Mouse (Mus musculus) hindbrain, embryonic 15.5 days (tissue): ENCODE measurements around the gene Sds. TPM values are rescaled to one million over a fixed set of nuclear protein-coding genes. Genes with fewer than 3 reads are reported as not detected.

Source experiments
- ATAC-seq: fragments of 200-750 bp; cut with Nextera tagmentation; 2 replicates; pipeline ENCODE4 v1.8.0; 2017; ENCODE audit warnings: low read depth, moderate number of reproducible peaks, moderate TSS enrichment; ENCODE audit not compliant: low FRiP score
- H3K27ac ChIP-seq: fragments of 300-500 bp; sonication (generic); replicated peaks from 2 replicates; pipeline ENCODE4 v1.5.1; 2015; ENCODE audit warnings: mild to moderate bottlenecking, inconsistent platforms
- H3K27me3 ChIP-seq: fragments of 300-500 bp; sonication (generic); 2 replicates; pipeline ENCODE4 v1.6.1; 2015; ENCODE audit warnings: control low read depth, inconsistent platforms
- H3K36me3 ChIP-seq: fragments of 300-500 bp; sonication (generic); 2 replicates; pipeline ENCODE4 v1.6.1; 2015; ENCODE audit warnings: control low read depth, inconsistent platforms
- H3K4me1 ChIP-seq: fragments of 300-500 bp; sonication (generic); replicated peaks from 2 replicates; pipeline ENCODE4 v1.6.1; 2015; ENCODE audit warnings: control low read depth, inconsistent platforms
- H3K4me2 ChIP-seq: fragments of 300-500 bp; sonication (generic); 2 replicates; pipeline ENCODE4 v1.6.1; 2015; ENCODE audit warnings: moderate library complexity, mild to moderate bottlenecking, inconsistent platforms
- H3K4me3 ChIP-seq: fragments of 300-500 bp; sonication (generic); 2 replicates; pipeline ENCODE4 v1.5.1; 2015; ENCODE audit warnings: mild to moderate bottlenecking, inconsistent platforms
- H3K9ac ChIP-seq: fragments of 300-500 bp; sonication (generic); 2 replicates; pipeline ENCODE4 v1.6.1; 2015; ENCODE audit warnings: inconsistent platforms
- H3K9me3 ChIP-seq: fragments of 300-500 bp; sonication (generic); 2 replicates; pipeline ENCODE4 v1.6.1; 2016; ENCODE audit warnings: control low read depth, inconsistent platforms
- WGBS: fragments of 180-500 bp; shearing (Covaris S2); methylation state at CpG from one replicate; pipeline ENCODE4 v1.1.7; 2015; 5-methylcytosine and 5-hydroxymethylcytosine counted together
- polyA plus RNA-seq: library from polyadenylated mRNA; unstranded; fragments of >200 nt; fragmentation: Nextera tagmentation; extraction: Ambion mirVana; gene quantifications from 2 replicates; pipeline ENCODE4 v1.2.1, GENCODE M21; 2015

Gene Sds
- polyA plus RNA-seq, 1 experiment from 2014 or later, result not detected

DNA sequence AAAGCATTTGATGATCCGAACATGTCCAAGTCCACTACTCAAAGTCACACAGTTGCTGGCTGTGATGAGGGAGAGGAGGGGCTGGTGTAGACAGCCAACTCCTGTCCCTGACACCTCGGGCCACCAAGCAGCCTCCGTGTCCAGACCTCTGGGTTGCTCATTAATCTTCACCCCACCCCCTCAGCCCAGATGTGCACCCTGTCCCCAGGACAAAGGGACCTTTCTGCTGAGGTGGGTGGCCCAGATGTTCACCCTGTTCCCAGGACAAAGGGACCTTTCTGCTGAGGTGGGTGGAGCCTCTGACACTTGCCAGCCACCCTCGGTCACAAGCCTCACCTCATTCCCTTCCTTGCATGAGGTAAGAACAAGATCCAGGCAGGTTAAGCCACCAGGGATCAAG, 4.8 kb upstream of the Sds start:
- Histone ChIP-seq H3K27ac (no peak overlapping the region), H3K4me3 (no peak overlapping the region), H3K9ac (no peak overlapping the region), H3K4me1 (0 out of 2 replicates have a peak, but pooled peaks cover 3% of the 10 kb centered on the region), H3K27me3 (0 out of 2 replicates have a peak, but pooled peaks cover 3% of the 10 kb centered on the region), H3K36me3 (no peaks in the 10 kb centered on the region), H3K4me2 (no peak overlapping the region), H3K9me3 (no peaks in the 10 kb centered on the region)
- no peak for ATAC-seq
- 47% methylated on average over 4 of the region's 4 CpGs for WGBS

DNA sequence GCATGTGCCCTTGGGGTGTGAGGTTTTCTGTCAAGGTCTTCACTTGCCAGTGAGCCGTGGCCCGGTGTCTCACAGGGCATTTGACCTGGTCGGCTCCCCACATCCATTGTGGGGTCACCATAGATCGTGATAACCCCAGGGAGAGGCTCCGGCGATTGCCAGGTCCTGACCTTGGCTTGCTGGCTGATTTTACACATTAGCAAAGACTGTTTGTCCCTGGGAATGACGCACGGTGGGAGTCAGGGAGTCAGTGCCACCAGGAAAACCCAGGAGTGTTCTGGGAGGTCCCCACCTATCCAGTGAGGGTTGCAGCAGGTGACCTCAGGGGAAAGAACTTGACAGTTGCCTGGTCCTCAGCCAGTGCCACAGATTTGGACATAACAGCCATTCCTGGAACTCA, 3.6 kb upstream of the Sds start, which contains the start of gene Sdsl:
Gene Sdsl (minus strand): TSS at position 41 of the 400 bp plus-strand sequence.
- no peak for ATAC-seq
- Histone ChIP-seq H3K4me1 (no peaks in the 10 kb centered on the region), H3K27ac (no peak within 1 kb of the TSS), H3K4me2 (no peak within 1 kb of the TSS), H3K36me3 (no peaks in the 10 kb centered on the region), H3K27me3 (0 out of 2 replicates have a peak, but pooled peaks cover 3% of the 10 kb centered on the region), H3K9me3 (no peaks in the 10 kb centered on the region), H3K4me3 (no peak within 1 kb of the TSS), H3K9ac (no peak within 1 kb of the TSS)
- WGBS, result 83% methylated on average over 8 of the region's 8 CpGs

GRCm38 (mm10) chr5:120473361-120473760, 3.0 kb upstream of the Sds start:
- no peak for ATAC-seq
- no peak overlapping the region for H3K9ac ChIP-seq
- 0 out of 2 replicates have a peak, but pooled peaks cover 3% of the 10 kb centered on the region for H3K27me3 ChIP-seq
- no peak overlapping the region for H3K4me3 ChIP-seq
- no peak overlapping the region for H3K27ac ChIP-seq
- H3K36me3 ChIP-seq, result no peaks in the 10 kb centered on the region
- no peaks in the 10 kb centered on the region for H3K9me3 ChIP-seq
- 94% methylated on average over 2 of the region's 2 CpGs for WGBS
- H3K4me1 ChIP-seq, result no peaks in the 10 kb centered on the region
- no peak overlapping the region for H3K4me2 ChIP-seq

- Histone ChIP-seq H3K9me3 (no peaks in the 10 kb centered on the region), H3K27ac (no peak overlapping the region), H3K36me3 (no peaks in the 10 kb centered on the region), H3K4me3 (no peak overlapping the region), H3K4me1 (no peaks in the 10 kb centered on the region), H3K9ac (no peak overlapping the region), H3K4me2 (no peak overlapping the region), H3K27me3 (0 out of 2 replicates have a peak, but pooled peaks cover 3% of the 10 kb centered on the region)
- 54% methylated on average over 8 of the region's 8 CpGs for WGBS
- no peak for ATAC-seq
Measured at GRCm38 (mm10) chr5:120475861-120476260, 465 bp upstream of the Sds start.

DNA sequence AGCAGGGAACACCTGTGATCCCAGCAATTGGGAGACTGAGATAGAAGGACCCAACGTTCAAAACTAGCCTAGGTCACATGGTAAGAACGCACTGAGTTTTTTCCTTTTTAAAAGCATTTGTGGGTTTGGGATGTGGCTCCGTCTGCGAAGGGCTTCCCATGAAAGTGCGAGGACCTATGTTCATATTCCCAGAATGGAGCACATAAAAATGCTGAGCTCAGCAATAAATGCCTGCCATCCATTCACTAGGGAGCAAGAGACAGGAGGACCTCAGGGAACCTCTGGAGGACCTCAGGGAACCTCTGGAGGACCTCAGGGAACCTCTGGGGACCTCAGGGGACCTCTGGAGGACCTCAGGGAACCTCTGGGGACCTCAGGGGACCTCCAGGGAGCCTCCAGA, 1.7 kb downstream of the Sds start:
- ATAC-seq, result no peak
- Histone ChIP-seq H3K4me1 (no peaks in the 10 kb centered on the region), H3K27ac (no peak overlapping the region), H3K4me2 (no peak overlapping the region), H3K9me3 (no peaks in the 10 kb centered on the region), H3K27me3 (0 out of 2 replicates have a peak, but pooled peaks cover 3% of the 10 kb centered on the region), H3K9ac (no peak overlapping the region), H3K36me3 (no peaks in the 10 kb centered on the region), H3K4me3 (no peak overlapping the region)
- WGBS, result 88% methylated on average over 5 of the region's 5 CpGs

DNA sequence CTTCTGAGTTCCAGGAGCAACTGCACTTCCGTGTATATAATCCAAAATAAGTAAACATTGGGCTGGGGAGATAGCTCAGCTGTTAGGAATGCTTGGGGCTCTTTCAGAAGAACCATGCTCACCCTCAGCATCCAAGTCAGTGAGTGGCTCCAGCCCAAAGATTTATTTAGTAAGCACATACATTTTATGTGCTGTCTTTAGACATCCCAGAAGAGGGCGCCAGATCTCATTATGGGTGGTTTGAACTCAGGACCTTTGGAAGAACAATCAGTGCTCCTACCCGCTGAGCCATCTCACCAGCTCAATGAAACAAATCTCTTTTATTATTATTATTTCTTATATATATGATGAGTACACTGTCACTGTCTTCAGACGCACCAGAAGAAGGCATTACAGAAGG, 3.2 kb downstream of the Sds start:
- no peak for ATAC-seq
- Histone ChIP-seq H3K9ac (no peak overlapping the region), H3K9me3 (no peaks in the 10 kb centered on the region), H3K4me2 (no peak overlapping the region), H3K27me3 (0 out of 2 replicates have a peak, but pooled peaks cover 3% of the 10 kb centered on the region), H3K4me1 (no peaks in the 10 kb centered on the region), H3K36me3 (no peaks in the 10 kb centered on the region), H3K4me3 (no peak overlapping the region), H3K27ac (no peak overlapping the region)
- 75% methylated on average over 4 of the region's 4 CpGs for WGBS

DNA sequence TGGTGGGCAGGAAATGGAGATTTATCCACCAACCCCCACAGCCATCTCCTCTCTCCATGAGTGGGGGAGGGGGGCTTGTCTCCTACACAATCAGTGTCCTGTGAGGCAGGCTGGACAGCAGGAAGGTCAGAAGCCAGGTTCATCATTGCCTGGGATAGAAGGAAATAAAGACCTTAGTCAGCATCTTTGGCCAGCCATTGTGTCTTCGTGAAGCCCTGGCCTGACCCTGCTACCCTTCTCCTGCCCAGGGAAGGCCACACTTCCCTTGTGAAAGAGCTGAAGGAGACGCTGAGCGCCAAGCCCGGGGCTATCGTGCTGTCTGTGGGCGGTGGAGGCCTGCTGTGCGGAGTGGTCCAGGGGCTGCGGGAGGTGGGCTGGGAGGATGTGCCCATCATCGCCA, 4.9 kb downstream of the Sds start:
- 54% methylated on average over 9 of the region's 9 CpGs for WGBS
- Histone ChIP-seq H3K36me3 (peaks cover 1% of the 10 kb centered on the region; the same call in 1 of the 2 replicates), H3K9ac (no peak overlapping the region), H3K9me3 (no peaks in the 10 kb centered on the region), H3K4me1 (no peaks in the 10 kb centered on the region), H3K27me3 (0 out of 2 replicates have a peak, but pooled peaks cover 2% of the 10 kb centered on the region), H3K27ac (no peak overlapping the region), H3K4me3 (no peak overlapping the region), H3K4me2 (no peak overlapping the region)
- no peak for ATAC-seq

GRCm38 (mm10) chr5:120483399-120483798, 7.1 kb downstream of the Sds start:
- Histone ChIP-seq H3K36me3 (peaks cover 19% of the 10 kb centered on the region; the same call in 1 of the 2 replicates), H3K27ac (no peak overlapping the region), H3K4me3 (no peak overlapping the region), H3K4me2 (no peak overlapping the region), H3K9me3 (no peaks in the 10 kb centered on the region), H3K9ac (no peak overlapping the region), H3K27me3 (no peaks in the 10 kb centered on the region), H3K4me1 (no peaks in the 10 kb centered on the region)
- 83% methylated on average over 19 of the region's 19 CpGs for WGBS
- ATAC-seq, result no peak

GRCm38 (mm10) chr5:120487844-120488243, 11.5 kb downstream of the Sds start:
- ATAC-seq, result no peak
- Histone ChIP-seq H3K4me2 (no peak overlapping the region), H3K9ac (no peak overlapping the region), H3K36me3 (peaks cover 19% of the 10 kb centered on the region; the same call in 1 of the 2 replicates), H3K27ac (no peak overlapping the region), H3K4me3 (no peak overlapping the region), H3K9me3 (no peaks in the 10 kb centered on the region), H3K4me1 (peaks cover 3% of the 10 kb centered on the region; the same call in 1 of the 2 replicates), H3K27me3 (no peaks in the 10 kb centered on the region)
- 90% methylated on average over 8 of the region's 8 CpGs for WGBS

GRCm38 (mm10) chr5:120490679-120491192, 14.4 kb downstream of the Sds start:
- peaks cover 3% of the 10 kb centered on the region; the same call in 1 of the 2 replicates for H3K4me1 ChIP-seq
- H3K27me3 ChIP-seq, result no peaks in the 10 kb centered on the region
- H3K36me3 ChIP-seq, result peaks cover 19% of the 10 kb centered on the region; the same call in 1 of the 2 replicates
- WGBS, result 60% methylated on average over 8 of the region's 8 CpGs
- H3K4me2 ChIP-seq, result no peak overlapping the region
- peak; percentile 57 for ATAC-seq
- peak overlapping the region; percentile 53; the same call in 1 of the 2 replicates for H3K27ac ChIP-seq
- H3K9me3 ChIP-seq, result no peaks in the 10 kb centered on the region
- H3K4me3 ChIP-seq, result no peak overlapping the region
- H3K9ac ChIP-seq, result no peak overlapping the region

DNA sequence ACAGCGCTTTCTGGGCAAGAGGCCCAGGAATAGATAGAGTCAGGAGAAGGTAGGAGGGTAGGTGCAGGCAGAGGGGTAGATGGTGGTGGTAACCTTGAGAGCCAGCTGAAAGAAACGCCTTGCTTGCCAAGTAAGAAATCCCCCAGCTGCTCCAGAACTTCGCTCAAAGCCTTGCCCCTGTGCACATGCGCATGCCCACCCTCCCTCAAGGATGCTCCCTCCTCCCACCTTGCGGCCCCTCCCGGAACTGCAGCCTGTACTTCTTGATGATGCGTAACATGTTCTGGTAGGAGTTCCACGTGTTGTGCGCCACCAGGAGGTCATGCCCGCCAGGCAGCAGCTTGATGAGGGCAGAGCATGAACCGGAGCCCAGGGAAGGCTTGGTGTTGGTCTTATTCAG, 16.1 kb downstream of the Sds start:
- Histone ChIP-seq H3K4me1 (peaks cover 3% of the 10 kb centered on the region; the same call in 1 of the 2 replicates), H3K4me3 (no peak overlapping the region), H3K9me3 (no peaks in the 10 kb centered on the region), H3K9ac (no peak overlapping the region), H3K27ac (no peak overlapping the region), H3K27me3 (no peaks in the 10 kb centered on the region), H3K4me2 (no peak overlapping the region), H3K36me3 (0 out of 2 replicates have a peak, but pooled peaks cover 7% of the 10 kb centered on the region)
- no peak for ATAC-seq
- WGBS, result 58% methylated on average over 11 of the region's 11 CpGs

DNA sequence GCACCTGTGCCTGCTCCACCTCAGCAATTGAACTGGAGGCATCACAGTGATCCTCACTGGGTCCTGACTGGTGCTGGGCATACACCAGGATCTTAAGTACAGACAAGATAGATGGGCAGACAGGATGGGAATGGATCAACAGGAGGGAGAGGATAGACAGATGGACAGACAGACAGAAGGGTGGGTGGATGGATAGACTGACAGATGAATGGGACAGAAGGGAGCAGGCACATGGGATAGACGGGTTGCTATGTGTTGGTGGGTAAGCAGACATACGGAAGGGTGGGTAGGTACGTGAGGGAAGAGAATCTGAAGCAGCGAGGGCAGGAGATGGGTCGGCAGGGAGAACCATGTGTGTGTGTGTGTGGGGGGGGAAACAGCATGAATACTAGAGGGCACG, 17.1 kb downstream of the Sds start:
- WGBS, result 81% methylated on average over 6 of the region's 6 CpGs
- no peak overlapping the region for H3K4me3 ChIP-seq
- ATAC-seq, result no peak
- H3K9me3 ChIP-seq, result no peaks in the 10 kb centered on the region
- no peak overlapping the region for H3K4me2 ChIP-seq
- H3K4me1 ChIP-seq, result peaks cover 3% of the 10 kb centered on the region; the same call in 1 of the 2 replicates
- no peak overlapping the region for H3K9ac ChIP-seq
- no peak overlapping the region for H3K27ac ChIP-seq
- H3K36me3 ChIP-seq, result no peaks in the 10 kb centered on the region
- H3K27me3 ChIP-seq, result no peaks in the 10 kb centered on the region
